Mouse (Mus musculus) liver, embryonic 14.5 days (tissue): ENCODE measurements around the gene Cd6.

Experiments
- CTCF ChIP-seq: IDR thresholded peaks from 2 replicates; pipeline ENCODE4 v1.5.1; 2016; ENCODE audit warnings: antibody characterized with exemption, low read depth, control low read depth
- EP300 ChIP-seq: IDR thresholded peaks from 2 replicates; pipeline ENCODE4 v1.6.1; 2016; ENCODE audit warnings: antibody characterized with exemption, low read depth

DNA sequence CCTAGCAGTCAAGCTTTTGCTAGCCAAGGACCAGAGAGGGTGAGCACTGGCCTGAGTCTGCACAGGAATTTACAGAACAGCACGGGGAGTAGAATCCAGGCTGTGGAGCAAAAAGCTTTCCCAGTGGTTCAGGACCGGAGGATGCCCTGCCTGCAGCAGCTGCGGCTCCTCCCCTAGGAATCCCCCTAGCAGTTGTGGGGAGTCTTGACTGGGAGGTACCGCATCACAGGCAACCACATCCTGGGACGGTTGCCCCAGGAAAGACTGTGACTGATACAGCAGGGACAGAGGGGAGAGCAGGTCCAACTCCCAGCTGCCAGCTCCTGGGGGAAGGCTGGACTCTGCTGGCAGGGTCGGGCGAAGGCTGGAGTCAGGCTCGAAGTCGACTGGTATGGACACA is 41.6 kb downstream of the Cd6 start:
- TF ChIP-seq CTCF (no peak), EP300 (no peak)
